Mouse (Mus musculus): ENCODE data around the gene Oxld1.

The Oxld1 gene

GRCm38 (mm10) chr11:120483448-120483934, 25.6 kb upstream of the Oxld1 start:
- no peak for DNase-seq

- DNase-seq: peak; percentile 78 to 83
Measured at GRCm38 (mm10) chr11:120472052-120472451, 14.2 kb upstream of the Oxld1 start.

GRCm38 (mm10) chr11:120467736-120468092, 9.8 kb upstream of the Oxld1 start:
- no peak for DNase-seq

- DNase-seq: peak; percentile 96
Measured at GRCm38 (mm10) chr11:120467051-120467735, 9.3 kb upstream of the Oxld1 start, which contains the start of gene Arl16. TSS of gene Arl16 (minus strand) at chr11:120467607.

- no peak for DNase-seq
Measured at GRCm38 (mm10) chr11:120465521-120465920, 7.7 kb upstream of the Oxld1 start.

GRCm38 (mm10) chr11:120464365-120464764, 6.5 kb upstream of the Oxld1 start:
- no peak for DNase-seq

GRCm38 (mm10) chr11:120463536-120463935, 5.7 kb upstream of the Oxld1 start:
- no peak for DNase-seq

GRCm38 (mm10) chr11:120458847-120459597, 1.2 kb upstream of the Oxld1 start:
- DNase-seq: peak in 1 of 2 experiments; percentile 58

- peak in 1 of 2 experiments; percentile 14 for DNase-seq
Measured at GRCm38 (mm10) chr11:120457370-120457769, 498 bp downstream of the Oxld1 start.

- no peak for DNase-seq
Measured at GRCm38 (mm10) chr11:120455413-120455812, 2.5 kb downstream of the Oxld1 start.

GRCm38 (mm10) chr11:120454965-120455364, 2.9 kb downstream of the Oxld1 start:
- DNase-seq: no peak

- DNase-seq: no peak
Measured at GRCm38 (mm10) chr11:120453306-120453705, 4.6 kb downstream of the Oxld1 start, which contains the start of gene Pde6g. TSS of gene Pde6g (minus strand) at chr11:120453500.

- no peak for DNase-seq
Measured at GRCm38 (mm10) chr11:120452246-120452645, 5.6 kb downstream of the Oxld1 start.

GRCm38 (mm10) chr11:120447179-120447578, 10.7 kb downstream of the Oxld1 start:
- DNase-seq: no peak

GRCm38 (mm10) chr11:120445475-120445874, 12.4 kb downstream of the Oxld1 start:
- no peak for DNase-seq

GRCm38 (mm10) chr11:120444106-120444505, 13.8 kb downstream of the Oxld1 start:
- DNase-seq: no peak

- peak in 1 of 2 experiments; percentile 25 for DNase-seq
Measured at GRCm38 (mm10) chr11:120442765-120443280, 15.0 kb downstream of the Oxld1 start.

- no peak for DNase-seq
Measured at GRCm38 (mm10) chr11:120442344-120442743, 15.5 kb downstream of the Oxld1 start, which contains the start of gene Tspan10. TSS of gene Tspan10 (plus strand) at chr11:120442644.

- no peak for DNase-seq
Measured at GRCm38 (mm10) chr11:120437857-120438385, 19.9 kb downstream of the Oxld1 start.

- DNase-seq: peak; percentile 82 to 92
Measured at GRCm38 (mm10) chr11:120437152-120437856, 20.6 kb downstream of the Oxld1 start, which contains the start of gene Nploc4. TSS of gene Nploc4 (minus strand) at chr11:120437708.

GRCm38 (mm10) chr11:120426727-120427126, 31.1 kb downstream of the Oxld1 start:
- DNase-seq: no peak

- peak; percentile 49 to 82 for DNase-seq
Measured at GRCm38 (mm10) chr11:120423569-120424295, 34.1 kb downstream of the Oxld1 start.

All from kidney, postnatal 36 days (tissue).